Mouse (Mus musculus) spleen, postnatal 4 days (tissue): ENCODE measurements around the gene Rab11fip4.

Experiments used
- DNase-seq, 2 experiments: peaks; one replicate each; pipeline ENCODE4 v3.0.0; 2022; ENCODE audit warnings: low spot score in 2 of 2

The Rab11fip4 gene

DNA sequence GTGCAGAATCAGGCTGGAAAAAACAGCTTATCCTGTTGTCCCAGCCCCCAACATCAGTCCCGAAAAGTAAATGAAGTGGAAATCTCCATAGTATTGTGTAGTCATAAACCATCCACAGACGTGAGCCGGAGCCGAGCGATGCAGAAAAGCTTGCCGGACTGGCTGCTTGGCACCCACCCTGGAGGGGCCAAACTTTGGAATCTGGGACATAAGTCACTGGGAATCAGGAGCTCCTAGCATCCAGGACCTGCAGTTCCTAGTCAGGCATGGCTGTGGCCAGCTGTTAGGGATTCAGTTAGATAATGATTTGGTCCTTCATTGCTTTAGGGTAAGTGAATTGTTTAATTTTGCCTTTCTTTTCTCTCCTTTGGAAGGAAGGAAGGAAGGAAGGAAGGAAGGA, 122.2 kb downstream of the Rab11fip4 start:
- no peak for DNase-seq

DNA sequence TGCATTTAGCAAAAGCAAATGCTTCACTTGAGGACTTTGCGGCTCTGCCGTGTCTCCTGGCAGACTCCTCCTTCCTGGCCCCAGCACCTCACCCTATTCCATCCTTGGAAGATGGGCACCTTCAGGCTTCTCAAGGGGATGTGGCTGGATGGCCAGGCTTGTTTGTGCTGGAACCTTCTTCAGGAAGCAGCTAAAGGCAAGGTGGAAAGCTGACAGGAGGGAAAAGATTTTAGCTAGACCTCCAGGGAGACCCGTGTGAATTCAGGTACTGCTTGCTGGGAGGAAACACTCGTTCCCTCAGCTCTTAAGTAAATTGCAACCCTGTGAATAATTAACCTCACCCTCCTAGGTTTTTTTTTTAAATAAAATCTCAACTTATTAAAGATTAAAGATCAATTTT, 122.7 kb downstream of the Rab11fip4 start:
- no peak for DNase-seq

GRCm38 (mm10) chr11:79714082-79714742, 123.2 kb downstream of the Rab11fip4 start:
- no peak for DNase-seq

DNA sequence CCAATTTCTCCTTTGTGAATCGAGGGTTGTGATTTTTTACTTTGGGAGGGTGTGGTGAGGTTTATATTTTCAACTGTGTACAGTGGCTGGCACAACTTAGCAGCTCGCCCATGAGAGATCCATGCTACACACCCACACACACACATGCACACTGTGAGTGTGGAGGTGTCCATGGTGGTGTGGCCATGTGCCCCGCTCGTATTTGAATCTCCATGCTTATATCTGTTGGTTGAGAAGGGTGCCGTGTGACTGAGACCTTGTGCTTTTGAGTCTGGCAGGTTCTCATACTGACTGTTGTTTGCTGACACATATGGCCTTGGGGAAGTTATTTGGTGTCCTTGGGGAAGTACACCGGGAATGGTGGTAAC, 123.7 kb downstream of the Rab11fip4 start:
- DNase-seq, result no peak

DNA sequence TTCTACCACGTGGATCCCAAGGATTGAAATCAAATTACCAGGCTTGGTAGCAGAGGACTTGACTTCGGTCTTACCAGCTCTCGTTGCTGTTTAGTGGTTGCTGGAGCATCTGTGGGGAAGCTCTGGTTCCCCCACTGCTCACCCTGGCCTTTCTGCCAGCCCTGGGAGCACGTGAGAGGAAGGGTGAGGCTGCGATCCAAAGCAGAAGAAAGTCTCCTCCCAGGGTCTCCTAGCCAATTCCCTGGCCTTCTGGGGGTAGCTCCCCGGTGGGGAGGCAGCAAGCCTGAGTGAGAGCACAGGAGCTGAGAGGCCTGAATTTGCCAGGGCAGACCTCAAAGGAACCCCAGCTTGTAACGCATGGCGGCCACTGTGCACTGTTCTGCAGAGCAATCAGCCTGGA, 124.3 kb downstream of the Rab11fip4 start:
- no peak for DNase-seq

GRCm38 (mm10) chr11:79715733-79716452, 124.9 kb downstream of the Rab11fip4 start:
- no peak for DNase-seq

DNA sequence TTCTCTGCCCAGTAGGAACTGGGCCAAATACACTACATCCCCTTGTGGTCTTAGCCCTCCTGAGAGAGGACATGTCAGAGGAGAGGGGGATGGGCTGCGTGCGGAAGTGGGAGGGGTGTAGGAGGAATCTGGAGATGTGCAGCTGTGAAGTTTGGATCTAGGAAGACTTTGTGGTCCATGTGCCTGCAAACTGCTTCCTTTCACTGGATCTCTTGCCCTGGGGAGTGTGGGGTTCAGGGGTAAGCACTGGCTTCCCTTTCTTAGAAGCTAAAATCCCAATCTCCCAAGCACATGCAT, 125.4 kb downstream of the Rab11fip4 start:
- no peak for DNase-seq

DNA sequence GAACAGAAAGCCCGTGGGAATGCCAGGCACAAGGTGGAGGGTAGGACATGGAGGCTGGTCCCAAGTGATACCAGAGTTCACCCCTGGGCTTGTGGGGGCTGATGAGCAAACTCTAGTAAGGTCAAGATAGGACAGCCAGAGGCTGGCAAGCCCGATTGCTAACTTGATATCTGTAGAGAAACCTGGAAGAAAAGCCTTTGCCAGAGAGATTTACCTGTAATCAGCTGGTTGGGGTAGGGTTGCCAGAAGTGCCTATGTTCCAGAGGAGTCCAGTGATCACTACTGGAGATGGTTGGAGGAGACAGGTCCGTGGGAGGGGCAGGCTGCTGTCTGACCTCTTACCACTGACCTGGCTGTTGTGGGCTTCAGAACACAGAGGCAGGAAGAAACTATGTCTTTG, 126.3 kb downstream of the Rab11fip4 start:
- DNase-seq, result no peak

DNA sequence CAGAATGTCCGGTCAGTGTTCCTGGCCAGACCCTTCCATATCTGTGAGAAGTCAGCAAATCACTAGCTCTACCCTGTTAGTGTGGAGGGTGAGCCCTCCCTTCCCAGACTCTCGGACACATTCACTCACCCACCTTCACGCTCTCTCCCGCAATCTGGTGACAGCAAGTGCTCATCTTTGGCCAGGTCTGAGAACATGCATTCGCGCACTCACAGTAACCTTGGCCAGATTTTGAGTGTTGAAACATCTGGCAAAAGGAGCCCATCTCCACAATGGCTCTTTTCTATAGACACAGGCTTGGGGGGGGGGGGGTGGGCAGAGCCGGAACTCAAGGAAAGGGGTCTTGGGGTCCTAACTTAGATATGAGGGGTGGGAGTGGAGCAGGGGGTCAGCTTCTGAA, 126.8 kb downstream of the Rab11fip4 start:
- DNase-seq, result no peak

DNA sequence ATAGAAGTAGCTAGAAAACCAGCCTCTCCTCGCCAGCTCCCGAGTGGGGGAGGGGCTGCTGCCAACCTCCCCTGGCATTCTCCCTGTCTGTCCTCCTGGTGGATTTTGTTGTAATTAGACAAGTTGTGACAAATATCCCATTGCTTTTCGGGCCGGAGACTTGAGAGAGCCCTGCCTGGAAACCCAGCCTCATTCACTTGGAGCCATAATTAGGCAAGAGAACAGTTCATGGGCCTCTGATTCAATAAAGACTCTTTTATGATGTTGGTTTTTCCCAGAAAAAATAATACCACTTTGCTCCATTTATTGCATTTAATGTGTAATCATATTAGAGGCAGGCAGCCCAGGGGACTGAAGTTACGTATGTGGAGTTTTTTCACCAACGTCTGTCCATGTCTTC, 127.2 kb downstream of the Rab11fip4 start:
- DNase-seq, result no peak

DNA sequence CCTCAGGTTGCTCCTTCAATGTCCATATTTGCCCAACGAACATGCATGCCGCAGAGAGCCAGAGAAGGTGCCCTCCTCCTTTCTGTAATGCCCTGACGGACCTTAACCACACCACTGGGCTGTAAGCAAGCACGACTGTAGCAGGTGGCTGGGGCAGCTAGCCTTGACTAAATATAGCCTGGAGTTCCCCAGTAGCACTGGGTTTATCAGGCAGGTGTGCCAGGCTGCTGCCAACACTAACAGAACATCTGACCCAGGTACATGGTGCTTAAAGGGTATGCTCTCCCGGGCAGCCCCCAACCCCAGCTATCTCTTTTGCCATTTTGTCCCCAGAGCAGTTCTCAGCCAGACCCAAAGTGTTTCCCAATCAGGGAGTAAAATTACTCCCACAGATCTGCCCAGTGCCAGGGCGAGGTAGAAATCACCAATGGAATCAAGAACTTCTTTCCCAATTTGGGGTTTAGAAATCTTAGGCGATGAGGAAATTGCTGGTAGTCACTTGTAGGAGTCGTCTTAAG, 127.9 kb downstream of the Rab11fip4 start:
- no peak for DNase-seq

DNA sequence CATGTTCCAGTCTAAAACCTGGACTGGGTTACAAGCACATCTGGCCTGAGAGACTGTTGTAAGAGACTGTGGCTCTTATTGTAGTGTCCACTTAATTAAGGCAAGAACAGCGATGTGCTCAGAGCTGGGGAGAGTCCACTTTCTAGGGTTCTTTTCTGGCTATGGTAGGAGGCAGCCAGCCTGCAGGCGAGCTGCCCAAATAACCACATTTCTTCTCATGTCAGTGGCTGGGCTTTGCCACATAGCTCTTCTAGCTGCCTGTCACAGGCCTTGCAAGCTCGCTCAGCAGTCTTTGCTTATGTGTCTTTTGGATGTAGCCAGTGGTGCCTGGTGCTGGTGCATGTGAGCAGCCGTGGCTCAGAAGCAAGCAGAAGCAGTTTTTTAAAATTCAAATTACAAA, 129.7 kb downstream of the Rab11fip4 start:
- DNase-seq, result no peak

DNA sequence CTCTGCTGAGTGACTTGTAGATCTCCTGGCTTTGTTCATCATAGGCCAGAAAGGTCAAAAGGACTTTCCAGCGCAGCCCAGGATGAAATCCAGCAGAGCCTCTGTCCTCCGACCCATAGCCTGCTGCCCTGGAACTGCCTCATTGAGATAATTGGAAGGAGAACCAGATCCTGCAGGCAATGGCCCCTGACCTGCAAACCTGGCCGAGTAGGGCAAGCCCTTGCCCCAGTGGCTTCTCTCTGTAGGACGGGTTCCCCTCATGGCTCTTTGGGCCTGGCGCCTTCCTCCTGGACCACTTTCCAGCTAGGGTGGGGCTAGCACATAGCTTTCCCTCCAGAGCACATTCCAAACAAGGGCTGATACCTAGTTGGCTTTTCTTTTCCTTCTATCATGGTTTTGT, 131.8 kb downstream of the Rab11fip4 start:
- DNase-seq, result no peak

DNA sequence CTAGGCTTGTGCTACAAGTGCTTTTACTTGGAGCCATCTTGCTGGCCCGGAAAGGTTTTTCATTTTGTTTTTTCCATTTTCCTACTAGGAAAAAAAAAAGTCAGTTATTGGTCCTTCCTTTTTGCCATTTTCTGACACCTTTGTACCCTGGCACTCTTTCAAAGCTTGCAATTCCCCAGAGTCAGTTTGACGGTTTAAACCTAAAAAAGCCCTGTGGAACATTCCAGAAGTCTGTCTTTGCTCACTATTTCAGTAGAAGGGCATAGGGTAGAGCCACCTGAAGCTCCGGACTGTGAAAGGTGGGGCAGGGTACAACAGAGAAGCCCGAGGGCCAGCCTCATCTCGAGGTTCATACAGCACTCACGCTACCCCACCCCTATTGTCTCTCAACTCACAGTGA, 134.0 kb downstream of the Rab11fip4 start:
- DNase-seq, result no peak

DNA sequence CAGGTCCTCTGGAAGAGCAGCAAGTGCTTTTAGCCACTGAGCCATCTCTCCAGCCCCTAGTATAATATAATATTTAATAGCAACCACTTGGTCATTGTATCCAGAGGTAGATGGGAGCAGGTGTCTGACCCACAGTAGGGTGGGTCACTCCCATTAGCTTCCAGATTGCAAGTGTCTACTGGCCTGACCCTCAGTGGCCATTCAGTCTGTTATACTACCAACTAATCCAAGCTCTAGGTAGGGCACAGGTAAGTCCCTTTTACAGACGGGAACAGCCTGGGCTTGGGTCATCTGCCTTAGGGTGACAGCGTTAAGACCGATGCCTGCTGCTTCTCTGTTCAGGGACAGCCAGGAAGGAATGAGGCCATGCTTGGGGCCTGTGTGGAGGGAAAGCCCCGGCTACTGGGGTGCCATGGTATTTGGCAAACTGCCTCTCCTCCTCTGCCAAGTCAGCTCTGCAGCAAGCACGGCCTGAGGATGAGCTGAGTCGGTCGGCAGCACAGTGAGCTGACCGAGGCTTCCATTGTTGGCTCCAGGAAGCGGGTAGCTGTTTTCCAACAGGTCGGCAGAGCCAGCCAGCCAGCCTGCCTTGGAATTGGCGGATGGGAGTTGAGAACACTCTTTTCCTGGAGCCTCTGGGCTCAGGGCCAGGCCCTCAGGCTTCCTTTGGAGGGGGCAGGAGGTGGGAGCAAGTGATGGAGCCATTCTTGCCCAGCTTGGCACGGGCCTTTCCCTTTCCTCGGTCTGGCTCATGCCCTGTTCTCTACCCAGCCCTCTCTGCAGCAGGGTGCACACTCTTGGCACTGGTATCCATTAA, 138.4 kb downstream of the Rab11fip4 start:
- no peak for DNase-seq

DNA sequence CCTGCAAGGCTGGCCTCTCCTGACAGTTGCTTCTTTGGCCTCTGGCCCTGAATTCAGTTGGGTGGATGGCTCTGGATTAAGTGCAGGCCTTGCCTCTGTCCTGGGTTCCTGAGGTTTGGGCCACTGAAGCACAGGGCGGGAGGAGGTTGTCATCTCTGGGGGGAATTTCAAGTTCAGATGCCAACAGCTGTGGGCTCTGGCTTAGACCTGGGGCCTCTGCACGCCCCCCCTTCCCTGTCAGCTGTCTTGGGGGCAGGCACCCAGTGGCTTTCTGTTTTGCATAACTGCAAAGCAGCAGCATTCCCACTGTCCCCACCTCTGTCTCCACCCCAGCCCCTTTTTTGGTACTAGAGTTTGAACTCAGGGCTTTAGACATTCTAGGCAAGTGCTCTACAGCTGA, 139.4 kb downstream of the Rab11fip4 start:
- no peak for DNase-seq

- DNase-seq, result no peak
Observed at GRCm38 (mm10) chr11:79731476-79731875, 140.5 kb downstream of the Rab11fip4 start.

DNA sequence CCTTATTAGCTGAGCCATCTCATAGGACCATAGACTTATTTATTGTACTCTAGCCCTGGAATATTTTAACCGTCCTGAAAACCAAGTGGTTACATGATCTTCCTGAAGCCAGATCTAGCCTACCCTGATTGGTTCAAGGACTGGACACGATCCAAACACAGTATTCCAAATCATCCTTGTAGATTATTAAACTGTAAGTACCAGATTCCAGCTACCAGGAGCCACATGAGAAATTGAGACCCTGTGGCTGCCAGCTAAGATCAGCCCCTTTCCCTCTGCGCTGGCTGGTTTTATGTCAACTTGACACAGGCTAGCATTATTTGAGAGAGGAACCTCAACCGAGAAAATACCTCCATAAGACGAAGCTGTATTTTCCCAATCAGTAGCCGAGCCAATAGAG, 142.0 kb downstream of the Rab11fip4 start:
- DNase-seq, result no peak

GRCm38 (mm10) chr11:79736232-79737006, 145.4 kb downstream of the Rab11fip4 start:
- DNase-seq, result no peak

GRCm38 (mm10) chr11:79737126-79737697, 146.2 kb downstream of the Rab11fip4 start:
- DNase-seq, result no peak

GRCm38 (mm10) chr11:79737865-79738502, 147.0 kb downstream of the Rab11fip4 start:
- DNase-seq, result no peak
